Mouse (Mus musculus): ENCODE results near the gene Prkab2.

GRCm38 (mm10) chr3:97676126-97676525, 18.1 kb downstream of the Prkab2 start:
- TF ChIP-seq CTCF (IDR thresholded peaks at IDR 0.05; ENCODE audit: control insufficient read depth, insufficient read depth, insufficient replicate concordance, low read depth, low read length) (no peak), POLR2A (IDR thresholded peaks at IDR 0.05; ENCODE audit: control insufficient read depth, low read depth, low read length) (no peak)

Data from testis, adult 2 months (tissue).